Mouse (Mus musculus): Measurements from ENCODE around the gene Ppp1r13l.

- TF ChIP-seq CTCF (IDR thresholded peaks at IDR 0.05; ENCODE audit: extremely low read depth, insufficient read depth, low read length): no peak
- TF ChIP-seq POLR2A (IDR thresholded peaks at IDR 0.05; ENCODE audit: extremely low read depth, insufficient read depth, low read length): no peak
These were observed 64.5 kb downstream of the Ppp1r13l start for GRCm38 (mm10) chr7:19424051-19424450.

Measured in cortical plate, adult 2 months (tissue).